In the genomic region with DNA sequence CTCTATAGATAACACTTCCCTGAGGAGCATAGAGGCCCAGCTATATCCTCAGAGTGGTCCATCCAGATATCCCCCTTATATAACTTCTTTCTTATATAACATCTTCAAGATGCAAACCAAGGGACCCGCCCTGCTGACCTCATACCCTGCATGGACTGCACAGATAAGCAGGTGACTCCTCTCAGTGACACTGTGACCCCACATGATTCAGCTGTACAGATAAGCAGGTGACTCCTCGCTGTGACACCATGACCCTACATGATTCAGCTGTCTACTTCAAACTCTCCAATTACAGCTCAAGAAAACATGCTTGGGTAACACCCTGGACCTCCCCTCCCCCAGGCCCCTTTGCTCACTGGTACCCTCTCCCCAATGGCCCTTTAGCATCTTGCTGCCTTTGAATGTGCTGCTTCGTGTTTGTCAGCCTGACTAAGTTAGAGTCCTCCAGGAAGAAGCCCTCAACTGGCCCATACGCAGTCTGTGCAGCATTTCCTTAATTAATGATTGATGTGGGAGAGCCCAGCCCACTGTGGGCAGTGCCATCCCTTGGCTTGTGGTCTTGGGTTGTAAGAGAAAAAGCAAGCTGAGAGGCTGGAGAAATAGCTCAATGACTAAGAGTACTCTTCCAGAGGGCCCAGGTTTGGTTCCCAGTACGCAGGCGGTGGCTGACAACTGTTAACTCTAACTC, we compare ENCODE assay signal across 12 mouse cellular contexts. TPM values are rescaled to one million over a fixed set of nuclear protein-coding genes. Genes with fewer than 3 reads are reported as not detected.
DNase-seq lines count a peak whose midpoint lies in the region; ATAC-seq lines count a peak whose summit lies in the region.
"Had no signal": no experiment of that assay in that cellular context is flagged by ENCODE, and none has a peak within 500 bp of the region (broad histone marks: within the 10 kb centered on the region; RNA-seq: fewer than 3 reads in every experiment).

No protein-coding gene starts in this region.

- no peak overlapping the region for H3K4me2 ChIP-seq in embryonic facial prominence, embryonic 12.5 days (replicated peaks)
- H3K4me2 ChIP-seq: embryonic facial prominence, embryonic 13.5 days; limb, embryonic 15.5 days had no signal

- no peak overlapping the region for H3K4me3 ChIP-seq in embryonic facial prominence, embryonic 12.5 days
- H3K4me3 ChIP-seq in embryonic facial prominence, embryonic 10.5 days: no peak overlapping the region
- H3K4me3 ChIP-seq in erythroblast, embryonic 14.5 days (replicated peaks): peak overlapping the region; percentile 70
- H3K4me3 ChIP-seq: embryonic facial prominence, embryonic 13.5 days; limb, embryonic 15.5 days had no signal

- no peak overlapping the region for H3K27ac ChIP-seq in embryonic facial prominence, embryonic 12.5 days
- H3K27ac ChIP-seq in embryonic facial prominence, embryonic 10.5 days (replicated peaks): no peak overlapping the region
- H3K27ac ChIP-seq: embryonic facial prominence, embryonic 13.5 days; limb, embryonic 15.5 days had no signal

- peak; percentile 28; the same call in 1 of the 2 replicates for ATAC-seq in embryonic facial prominence, embryonic 12.5 days (ENCODE audit: insufficient number of reproducible peaks, insufficient read depth, low FRiP score, low TSS enrichment)
- peak; percentile 89 for ATAC-seq in megakaryocyte, adult 5-6 weeks (ENCODE audit: poor library complexity, severe bottlenecking)
- ATAC-seq in frontal cortex, adult (ENCODE audit: low TSS enrichment): no peak
- ATAC-seq: activated CD4-positive, CD25-positive, alpha-beta regulatory T cell, adult 4 months had no signal

- H3K9me3 ChIP-seq in embryonic facial prominence, embryonic 12.5 days: no peaks in the 10 kb centered on the region
- no peaks in the 10 kb centered on the region for H3K9me3 ChIP-seq in embryonic facial prominence, embryonic 10.5 days
- peaks cover 12% of the 10 kb centered on the region for H3K9me3 ChIP-seq in erythroblast, embryonic 14.5 days (ENCODE audit: control insufficient read depth, low read length)
- H3K9me3 ChIP-seq: embryonic facial prominence, embryonic 13.5 days; limb, embryonic 15.5 days had no signal

- no peak overlapping the region for H3K9ac ChIP-seq in embryonic facial prominence, embryonic 12.5 days
- H3K9ac ChIP-seq: embryonic facial prominence, embryonic 13.5 days; limb, embryonic 15.5 days had no signal

- DNase-seq in embryonic facial prominence, embryonic 10.5 days (ENCODE audit: low spot score): no peak
- peak; percentile 82 for DNase-seq in 416B (ENCODE audit: low read depth)
- DNase-seq in thymus, postnatal 36 days: no peak
- DNase-seq in cerebellum, adult 11-12 months: no peak
- DNase-seq: gastrocnemius, postnatal 36 days had no signal

- no peaks in the 10 kb centered on the region for H3K36me3 ChIP-seq in embryonic facial prominence, embryonic 12.5 days
- no peaks in the 10 kb centered on the region for H3K36me3 ChIP-seq in embryonic facial prominence, embryonic 10.5 days (replicated peaks)
- peaks cover 28% of the 10 kb centered on the region for H3K36me3 ChIP-seq in erythroblast, embryonic 14.5 days (ENCODE audit: control insufficient read depth)
- H3K36me3 ChIP-seq: embryonic facial prominence, embryonic 13.5 days; limb, embryonic 15.5 days had no signal

- H3K27me3 ChIP-seq in embryonic facial prominence, embryonic 12.5 days: no peaks in the 10 kb centered on the region
- no peaks in the 10 kb centered on the region for H3K27me3 ChIP-seq in embryonic facial prominence, embryonic 10.5 days (replicated peaks; ENCODE audit: low read depth, poor library complexity, severe bottlenecking)
- peaks cover 22% of the 10 kb centered on the region for H3K27me3 ChIP-seq in erythroblast, embryonic 14.5 days (ENCODE audit: control insufficient read depth)
- H3K27me3 ChIP-seq: embryonic facial prominence, embryonic 13.5 days; limb, embryonic 15.5 days had no signal

- 74% methylated on average over 6 of the region's 6 CpGs for WGBS in embryonic facial prominence, embryonic 12.5 days
- WGBS in embryonic facial prominence, embryonic 10.5 days: 85% methylated on average over 6 of the region's 6 CpGs

- H3K4me1 ChIP-seq in embryonic facial prominence, embryonic 12.5 days: no peaks in the 10 kb centered on the region
- H3K4me1 ChIP-seq in embryonic facial prominence, embryonic 10.5 days: peaks cover 5% of the 10 kb centered on the region; the same call in 1 of the 2 replicates
- peaks cover 95% of the 10 kb centered on the region for H3K4me1 ChIP-seq in erythroblast, embryonic 14.5 days (ENCODE audit: control insufficient read depth)
- H3K4me1 ChIP-seq: embryonic facial prominence, embryonic 13.5 days; limb, embryonic 15.5 days had no signal

RNA-seq across cellular contexts. Expression of gene 1700017B05Rik, which starts 37.5 kb away (rescaled TPM):
- 15.8 and 18.7 TPM in 2 replicates for polyA plus RNA-seq in embryonic facial prominence, embryonic 12.5 days (2016; fragmentation: Nextera tagmentation; extraction: Ambion mirVana)
- polyA plus RNA-seq in embryonic facial prominence, embryonic 10.5 days (2016; fragmentation: Nextera tagmentation; extraction: Ambion mirVana): 15.6 and 16.8 TPM in 2 replicates
- 15.8 and 16.8 TPM in 2 replicates for polyA plus RNA-seq in erythroblast, embryonic 14.5 days (2012)
- total RNA-seq in megakaryocyte, adult 5-6 weeks (2015): 15.6 and 17.9 TPM in 2 replicates
- total RNA-seq in megakaryocyte, adult 5-6 weeks (2017): 8.4 and 15.1 TPM in 2 replicates
